Mouse (Mus musculus): Measurements from ENCODE around the gene Acads.

- TF ChIP-seq POLR2A (IDR thresholded peaks at IDR 0.05; ENCODE audit: borderline replicate concordance, extremely low read depth, insufficient read depth, insufficient read length, poor library complexity, severe bottlenecking) (no peak), CTCF (IDR thresholded peaks at IDR 0.05; ENCODE audit: borderline replicate concordance, extremely low read depth, insufficient read depth, insufficient read length) (no peak)
Measured at GRCm38 (mm10) chr5:115124690-115125089, 5.5 kb upstream of the Acads start.
